Mouse (Mus musculus) gastrocnemius, postnatal 36 days (tissue): ENCODE results near the gene Arel1. TPM values are rescaled to one million over a fixed set of nuclear protein-coding genes. Genes with fewer than 3 reads are reported as not detected.
A peak's percentile ranks its signal among the peaks of the same experiment; 100 is the strongest.

Experiments used
- DNase-seq, 2 experiments: peaks; one replicate each; pipeline ENCODE4 v3.0.0; 2022
- intact Hi-C: fragments of 180-260 bp; cut with DNase I; formaldehyde crosslinking; loops from one replicate; pipeline ENCODE4 v1.15.1; 2025
- total RNA-seq, 2 experiments: library from RNA; stranded (reverse); gene quantifications; 2 replicates each; pipeline ENCODE4 v1.2.3; 2021

Arel1 gene
- total RNA-seq, 2 experiments from 2014 or later = 19.7 to 26.1 TPM

DNA sequence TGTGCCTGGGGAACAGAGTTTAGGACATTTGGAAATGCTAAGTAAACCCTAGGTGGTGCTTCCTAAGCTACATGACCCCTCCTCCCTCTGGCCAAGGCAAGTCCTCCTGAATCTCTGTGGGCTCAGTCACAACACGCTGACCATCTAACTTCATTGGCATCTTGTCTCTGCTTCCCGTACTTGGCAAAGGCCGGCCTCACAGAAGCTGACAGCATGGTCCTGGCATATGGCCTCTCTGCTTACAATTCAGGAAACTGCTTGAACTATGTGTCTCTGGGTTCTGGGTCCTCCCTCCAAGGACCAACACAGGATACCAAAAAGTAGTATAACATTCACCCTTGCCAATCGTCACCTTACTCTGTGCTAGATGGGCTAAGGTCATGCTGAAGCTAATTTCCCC is 60.6 kb downstream of the Arel1 start:
- DNase-seq = no peak
- intact Hi-C loops = no loop called here

DNA sequence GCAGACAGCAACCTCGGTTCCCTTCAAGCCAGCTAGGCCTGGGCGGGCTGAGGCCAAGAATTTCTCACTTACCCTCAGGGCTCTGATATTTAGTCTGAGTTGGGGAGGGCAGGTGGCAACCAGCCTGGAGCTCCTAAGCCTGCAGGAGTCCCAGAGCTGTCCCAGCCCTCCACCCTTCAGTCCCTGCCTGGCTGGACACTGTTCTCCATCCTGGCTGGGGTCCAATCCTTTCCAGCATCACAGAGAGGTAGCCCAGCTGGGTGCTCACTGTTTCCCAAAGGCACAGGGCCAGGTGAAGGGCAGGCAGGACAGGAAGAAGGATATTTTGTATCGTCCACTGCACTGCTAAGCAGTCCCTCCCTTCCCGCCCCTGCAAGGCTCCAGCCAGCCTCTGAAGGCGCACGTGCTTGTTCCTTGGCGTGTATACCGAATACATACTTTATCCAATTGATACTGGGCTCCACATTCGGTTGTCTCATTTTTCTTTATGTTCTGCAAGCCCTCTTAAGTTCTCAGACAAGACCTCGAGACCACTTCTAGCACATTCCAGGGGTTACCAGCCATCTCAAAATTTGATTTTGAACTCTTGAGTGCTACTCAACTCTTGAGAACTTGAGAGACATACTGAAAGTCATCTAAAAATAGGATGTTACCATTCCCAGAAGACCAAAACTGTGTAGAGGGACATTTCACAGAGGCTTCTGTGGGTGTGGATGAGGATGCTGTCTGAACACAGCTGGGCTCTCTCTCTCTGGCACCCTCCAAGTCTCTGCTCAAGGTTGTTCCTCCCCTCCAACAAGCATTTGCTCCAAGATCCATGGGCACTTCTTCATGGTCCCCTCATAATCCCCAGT is 62.8 kb downstream of the Arel1 start:
- peak; percentile 25 to 44 for DNase-seq
- intact Hi-C loops = no loop called here

DNA sequence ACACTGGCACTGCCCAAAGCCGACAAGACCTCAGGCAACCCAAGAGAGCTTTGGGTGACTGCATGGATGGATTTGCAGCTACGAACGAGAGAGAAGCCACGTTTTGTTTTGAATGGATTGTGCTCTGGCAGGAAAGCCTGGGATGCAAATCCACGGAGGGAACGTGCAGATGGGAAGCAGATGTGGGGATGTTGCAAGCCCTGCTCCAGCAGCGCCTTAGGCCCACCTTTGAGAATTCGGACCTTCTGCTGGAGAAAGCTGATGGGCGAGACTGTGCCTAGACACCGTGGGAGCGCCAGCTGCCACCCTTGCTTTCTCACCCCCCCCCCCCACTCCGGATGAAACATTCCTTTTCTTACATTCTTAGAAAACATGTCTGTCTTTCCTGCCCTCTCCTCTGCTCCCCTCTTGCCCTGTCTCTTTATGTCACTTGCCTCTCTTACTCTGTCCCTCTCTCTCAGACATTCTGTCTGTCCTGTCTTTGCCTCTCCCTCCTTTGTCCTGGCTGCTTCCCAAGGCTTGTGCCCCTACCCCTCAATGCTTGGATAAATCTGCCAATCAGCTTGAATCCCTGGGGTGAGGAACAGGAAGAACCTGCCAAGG is 63.6 kb downstream of the Arel1 start:
- peak; percentile 25 to 27 for DNase-seq
- intact Hi-C loops = no loop called here

- intact Hi-C loops = no loop called here
- DNase-seq = no peak
Measured at GRCm38 (mm10) chr12:84904399-84904798, 66.3 kb downstream of the Arel1 start.

GRCm38 (mm10) chr12:84900317-84900716 is 70.4 kb downstream of the Arel1 start:
- no peak for DNase-seq
- intact Hi-C loops = no loop called here

- DNase-seq = no peak
- intact Hi-C loops = no loop called here
Measured at GRCm38 (mm10) chr12:84897322-84897721, 73.4 kb downstream of the Arel1 start.

GRCm38 (mm10) chr12:84896235-84896634 is 74.5 kb downstream of the Arel1 start:
- intact Hi-C loops = no loop called here
- DNase-seq = no peak

GRCm38 (mm10) chr12:84893648-84894628 is 76.8 kb downstream of the Arel1 start:
- no peak for DNase-seq
- intact Hi-C loops = no loop called here

DNA sequence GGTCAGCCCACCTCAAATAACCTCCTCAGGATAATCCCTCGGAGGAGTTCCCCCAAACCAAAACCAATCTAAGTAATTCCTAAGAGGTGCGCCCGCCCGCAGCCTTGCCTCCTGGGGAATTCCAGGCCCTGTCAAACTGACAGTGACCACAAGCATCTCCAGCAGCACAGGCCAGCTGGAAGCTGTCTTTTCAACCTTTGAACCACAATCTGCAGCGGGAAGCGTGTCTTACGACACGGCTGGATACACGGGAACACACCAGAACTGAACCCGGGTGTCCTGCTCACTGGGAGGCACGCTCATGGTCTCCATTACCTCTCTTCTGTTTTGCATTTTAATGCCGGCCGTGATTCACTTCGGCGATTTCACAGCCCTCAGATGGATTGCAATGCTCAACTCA is 80.4 kb downstream of the Arel1 start:
- intact Hi-C loops = no loop called here

GRCm38 (mm10) chr12:84885107-84885876 is 85.4 kb downstream of the Arel1 start:
- intact Hi-C loops = no loop called here
- DNase-seq = peak; percentile 30 to 43

More for the DNA sequence above, 80.4 kb downstream of the Arel1 start:
- no peak for DNase-seq

GRCm38 (mm10) chr12:84884423-84885076 is 86.2 kb downstream of the Arel1 start:
- intact Hi-C loops = no loop called here

GRCm38 (mm10) chr12:84882796-84883195 is 87.9 kb downstream of the Arel1 start:
- intact Hi-C loops = no loop called here
- DNase-seq = no peak

More at GRCm38 (mm10) chr12:84884423-84885076, 86.2 kb downstream of the Arel1 start:
- DNase-seq = no peak

GRCm38 (mm10) chr12:84880091-84880490 is 90.6 kb downstream of the Arel1 start:
- intact Hi-C loops = no loop called here
- no peak for DNase-seq

- DNase-seq = peak; percentile 77 to 80
- intact Hi-C loops = no loop called here
Measured at GRCm38 (mm10) chr12:84876481-84877121, 94.1 kb downstream of the Arel1 start, which contains the start of gene Ltbp2. TSS of gene Ltbp2 (minus strand) at chr12:84876532.

DNA sequence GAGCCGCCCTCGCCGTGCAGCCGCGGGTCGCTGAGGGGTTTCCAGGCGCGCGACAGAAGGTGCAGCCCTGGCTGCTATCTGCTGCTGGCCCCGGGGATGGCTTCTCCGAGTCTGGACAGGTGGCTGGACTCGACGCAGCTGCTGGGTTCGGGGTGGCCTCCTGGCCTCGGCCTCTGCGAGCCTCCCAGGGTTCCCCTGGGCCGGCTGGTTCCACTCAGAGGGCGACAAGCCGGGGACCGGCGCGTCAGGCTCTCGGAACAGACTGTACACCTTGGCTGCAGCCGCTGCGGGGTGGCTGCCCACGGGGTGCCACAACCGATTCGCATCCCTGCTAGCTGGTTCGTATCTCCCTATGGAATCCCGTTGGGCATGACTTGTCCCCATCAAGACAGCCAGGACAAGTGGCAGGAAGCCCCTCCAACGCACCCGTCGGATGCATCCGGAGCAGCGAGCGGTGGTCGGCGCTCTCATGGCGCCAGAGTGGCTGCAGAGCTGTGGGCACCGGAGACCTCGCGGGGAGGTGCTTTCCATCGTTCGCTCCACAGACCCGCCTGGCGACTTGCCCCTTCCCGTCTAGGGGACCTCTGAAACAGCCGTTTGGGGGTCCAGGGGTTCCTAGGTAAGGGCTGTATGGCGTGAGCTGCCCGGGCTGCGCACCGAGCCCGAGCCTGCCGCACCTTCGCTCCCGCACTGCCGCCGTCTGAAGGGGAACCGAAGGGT is 94.8 kb downstream of the Arel1 start:
- intact Hi-C loops = no loop called here
- no peak for DNase-seq

- no peak for DNase-seq
- intact Hi-C loops = no loop called here
Measured at GRCm38 (mm10) chr12:84873434-84873833, 97.3 kb downstream of the Arel1 start.

- no peak for DNase-seq
- intact Hi-C loops = no loop called here
Measured at GRCm38 (mm10) chr12:84872310-84872709, 98.4 kb downstream of the Arel1 start.
